Comparison of ENCODE assay signal across 15 mouse cellular contexts in genomic region chr6:113030970-113031660, GRCm38 (mm10). TPM values are rescaled to one million over a fixed set of nuclear protein-coding genes. Genes with fewer than 3 reads are reported as not detected.
DNase-seq lines count a peak whose midpoint lies in the region; ATAC-seq and TF ChIP-seq lines count a peak whose summit lies in the region.
"Had no signal": no experiment of that assay in that cellular context is flagged by ENCODE, and none has a peak within 500 bp of the region (broad histone marks: within the 10 kb centered on the region; RNA-seq: fewer than 3 reads in every experiment).

No protein-coding gene starts in this region.

- no peak overlapping the region for H3K4me2 ChIP-seq in lung, postnatal 0 days (replicated peaks; ENCODE audit: low read depth, low read length)
- H3K4me2 ChIP-seq: liver, embryonic 13.5 days had no signal

- no peaks in the 10 kb centered on the region for H3K9me3 ChIP-seq in lung, postnatal 0 days (ENCODE audit: low read length)
- H3K9me3 ChIP-seq: liver, embryonic 13.5 days had no signal

- 50% methylated on average over 10 of the region's 10 CpGs for WGBS in cerebellum, adult 2 months
- WGBS in lung, postnatal 0 days = 45% methylated on average over 10 of the region's 10 CpGs
- whole genome bisulfite sequencing in lung, adult 2 months = 55% methylated on average over 10 of the region's 10 CpGs
- WGBS in small intestine, adult 2 months = 38% methylated on average over 10 of the region's 10 CpGs

- H3K9ac ChIP-seq in lung, postnatal 0 days (replicated peaks; ENCODE audit: low read depth) = no peak overlapping the region
- H3K9ac ChIP-seq: liver, embryonic 13.5 days had no signal

- H3K27me3 ChIP-seq in cerebellum, adult 2 months (ENCODE audit: control insufficient read depth, insufficient read depth, low read length) = no peaks in the 10 kb centered on the region
- H3K27me3 ChIP-seq in lung, postnatal 0 days (replicated peaks; ENCODE audit: insufficient read depth, low read length) = no peaks in the 10 kb centered on the region
- no peaks in the 10 kb centered on the region for H3K27me3 ChIP-seq in small intestine, adult 2 months (ENCODE audit: control insufficient read depth, insufficient read depth, low read length)

- no peak for TF ChIP-seq CTCF in cerebellum, adult 2 months (IDR thresholded peaks at IDR 0.05; ENCODE audit: borderline replicate concordance, insufficient read depth, low read depth, low read length)
- TF ChIP-seq CTCF in lung, postnatal 0 days (IDR thresholded peaks at IDR 0.05) = no peak
- TF ChIP-seq CTCF in lung, adult 2 months (IDR thresholded peaks at IDR 0.05; ENCODE audit: insufficient read depth, low read length) = no peak
- no peak for TF ChIP-seq CTCF in small intestine, adult 2 months (IDR thresholded peaks at IDR 0.05; ENCODE audit: extremely low read depth, insufficient read length, insufficient replicate concordance, low read depth, low read length)
- no peak for TF ChIP-seq CTCF in layer of hippocampus, adult 2 months (conservative IDR thresholded peaks at IDR 0.05)

- peak overlapping the region; percentile 42 for H3K27ac ChIP-seq in cerebellum, adult 2 months (ENCODE audit: insufficient read depth, low read length)
- peak overlapping the region; percentile 76 for H3K27ac ChIP-seq in lung, postnatal 0 days (ENCODE audit: low read length)
- H3K27ac ChIP-seq in small intestine, adult 2 months (ENCODE audit: insufficient read depth, low read depth, low read length) = peak overlapping the region; percentile 33; the same call in 1 of the 2 replicates
- no peak overlapping the region for H3K27ac ChIP-seq in layer of hippocampus, adult 2 months
- H3K27ac ChIP-seq: hindbrain, postnatal 0 days; liver, embryonic 13.5 days had no signal

- ATAC-seq in lung, postnatal 0 days = peak; percentile 91
- ATAC-seq: forebrain, embryonic 14.5 days; hindbrain, postnatal 0 days had no signal

- H3K36me3 ChIP-seq in lung, postnatal 0 days (ENCODE audit: insufficient read depth, low read length) = no peaks in the 10 kb centered on the region
- no peaks in the 10 kb centered on the region for H3K36me3 ChIP-seq in small intestine, adult 2 months (ENCODE audit: control insufficient read depth, insufficient read depth, low read length)
- H3K36me3 ChIP-seq: liver, embryonic 13.5 days had no signal

- H3K4me1 ChIP-seq in cerebellum, adult 2 months (ENCODE audit: control insufficient read depth, insufficient read depth, low read length) = peaks cover 9% of the 10 kb centered on the region
- no peaks in the 10 kb centered on the region for H3K4me1 ChIP-seq in lung, postnatal 0 days (ENCODE audit: insufficient read depth, low read depth, low read length)
- H3K4me1 ChIP-seq in lung, adult 2 months (ENCODE audit: control insufficient read depth, insufficient read depth, low read length) = no peaks in the 10 kb centered on the region; the same call in 1 of the 2 replicates
- H3K4me1 ChIP-seq in small intestine, adult 2 months (ENCODE audit: control insufficient read depth, insufficient read depth, insufficient read length, low read length) = peaks cover 10% of the 10 kb centered on the region; the same call in 1 of the 2 replicates
- H3K4me1 ChIP-seq: liver, embryonic 13.5 days had no signal

- no peak overlapping the region for H3K4me3 ChIP-seq in cerebellum, adult 2 months (replicated peaks; ENCODE audit: insufficient read depth, low read depth, low read length)
- no peak overlapping the region for H3K4me3 ChIP-seq in lung, postnatal 0 days (ENCODE audit: low read depth, low read length)
- no peak overlapping the region for H3K4me3 ChIP-seq in lung, adult 2 months (replicated peaks; ENCODE audit: extremely low read depth, low read depth, low read length)
- no peak overlapping the region for H3K4me3 ChIP-seq in small intestine, adult 2 months (ENCODE audit: low read depth, low read length)
- no peak overlapping the region for H3K4me3 ChIP-seq in layer of hippocampus, adult 2 months
- H3K4me3 ChIP-seq: liver, embryonic 13.5 days had no signal

- peak; percentile 31 to 34 for DNase-seq in cerebellum, adult 2 months
- no peak for DNase-seq in cerebellum, adult 8-10 months
- peak; percentile 88 for DNase-seq in lung, postnatal 0 days (ENCODE audit: low spot score)
- DNase-seq in lung, adult 2 months = no peak
- peak; percentile 12 to 13 for DNase-seq in cerebellum, postnatal 25 days
- DNase-seq in layer of hippocampus, adult 2 months (ENCODE audit: low spot score in 2 of 2) = no peak
- no peak for DNase-seq in MN1 (ENCODE audit: low spot score)
- DNase-seq: adrenal gland, postnatal 25 days; kidney, adult 9 months; kidney, postnatal 36 days; liver, embryonic 13.5 days; right cerebral cortex, postnatal 14 days had no signal

- peak; percentile 97 for TF ChIP-seq EP300 in lung, postnatal 0 days (IDR thresholded peaks at IDR 0.05)

- no peak for TF ChIP-seq POLR2A in cerebellum, adult 2 months (IDR thresholded peaks at IDR 0.05; ENCODE audit: borderline replicate concordance, insufficient read depth, low read length)
- no peak for TF ChIP-seq POLR2A in lung, adult 2 months (IDR thresholded peaks at IDR 0.05; ENCODE audit: borderline replicate concordance, extremely low read depth, low read depth, low read length)
- TF ChIP-seq POLR2A in small intestine, adult 2 months (IDR thresholded peaks at IDR 0.05; ENCODE audit: low read depth, low read length) = no peak

RNA-seq across cellular contexts. Expression of gene Thumpd3, which starts 14.9 kb away (rescaled TPM):
- 20.8 and 21.8 TPM in 2 replicates for polyA plus RNA-seq in cerebellum, adult 2 months (2012; rRNA removed)
- 24.0 and 25.3 TPM in 2 replicates for polyA plus RNA-seq in lung, postnatal 0 days (2015; fragmentation: Nextera tagmentation; extraction: Ambion mirVana)
- polyA plus RNA-seq in lung, adult 2 months (2012; rRNA removed) = 3.5 and 5.8 TPM in 2 replicates
- polyA plus RNA-seq in small intestine, adult 2 months (2012; rRNA removed) = 3.9 and 5.4 TPM in 2 replicates
- total RNA-seq in layer of hippocampus, adult 2 months (2021) = 10 to 100 TPM; 38.2 to 40.6 TPM

RNA-seq across cellular contexts. Expression of gene Setd5, which starts 46.0 kb away (rescaled TPM):
- 58.9 and 64.2 TPM in 2 replicates for polyA plus RNA-seq in cerebellum, adult 2 months (2012; rRNA removed)
- polyA plus RNA-seq in lung, postnatal 0 days (2015; fragmentation: Nextera tagmentation; extraction: Ambion mirVana) = 44.2 and 44.9 TPM in 2 replicates
- 28.7 and 30.6 TPM in 2 replicates for polyA plus RNA-seq in lung, adult 2 months (2012; rRNA removed)
- polyA plus RNA-seq in small intestine, adult 2 months (2012; rRNA removed) = 15.3 and 25.4 TPM in 2 replicates
- 100 to 1,000 TPM; 110 to 113 TPM for total RNA-seq in layer of hippocampus, adult 2 months (2021)

Comparison
In these comparisons a context has a peak if more than half of its experiments do, and no peak if none do; other contexts are left out.
1. DNase-seq: peak in cerebellum, adult 2 months (2 of 2), lung, postnatal 0 days (single experiment) and cerebellum, postnatal 25 days (2 of 2); none in cerebellum, adult 8-10 months (single experiment), lung, adult 2 months (single experiment), layer of hippocampus, adult 2 months (0 of 2) and MN1 (single experiment).